Mouse (Mus musculus) testis, postnatal 14 days (tissue): ENCODE data around the gene Rbp2.
A peak's percentile ranks its signal among the peaks of the same experiment; 100 is the strongest.

Source experiments
- DNase-seq: peaks from one replicate; pipeline ENCODE4 v3.0.0; 2021; ENCODE audit warnings: low spot score

Gene Rbp2

DNA sequence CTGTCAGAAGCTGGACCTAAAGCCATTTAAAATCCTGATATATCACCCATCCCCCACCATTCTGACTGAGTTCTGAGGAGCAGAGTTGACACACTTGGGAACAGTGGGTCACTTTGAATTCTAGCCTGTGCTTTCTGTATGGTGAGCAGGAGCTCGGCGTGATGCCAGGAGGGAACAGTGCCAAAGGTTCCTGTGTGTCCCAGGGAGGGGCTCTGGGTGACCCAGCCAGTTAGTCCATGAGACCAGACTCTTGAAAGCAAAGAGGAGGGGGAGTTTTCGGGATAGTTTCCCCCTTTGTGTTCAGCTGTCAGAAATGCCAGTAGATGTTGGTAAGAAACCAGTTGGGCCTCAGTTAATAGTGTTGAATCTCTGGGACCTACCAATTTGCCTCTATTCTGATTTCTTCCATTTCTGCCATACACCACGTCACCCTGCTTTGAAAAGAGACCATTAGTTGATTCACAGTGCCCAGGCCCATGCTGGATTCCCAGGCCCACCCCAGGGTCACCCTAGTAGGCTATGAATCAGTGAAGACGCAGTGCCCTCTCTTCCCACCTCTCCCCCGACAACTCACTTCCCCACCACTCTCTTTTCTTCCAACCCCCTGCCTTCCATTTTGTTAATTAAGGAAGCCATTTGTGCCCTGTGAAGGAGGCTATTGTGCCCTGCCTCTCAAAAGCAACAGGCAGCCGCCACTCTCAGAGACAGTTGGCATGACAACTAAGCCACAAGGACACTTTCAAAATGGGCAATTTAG is 39.0 kb downstream of the Rbp2 start:
- peak; percentile 38 for DNase-seq

GRCm38 (mm10) chr9:98525543-98525924 is 39.6 kb downstream of the Rbp2 start:
- no peak for DNase-seq

DNA sequence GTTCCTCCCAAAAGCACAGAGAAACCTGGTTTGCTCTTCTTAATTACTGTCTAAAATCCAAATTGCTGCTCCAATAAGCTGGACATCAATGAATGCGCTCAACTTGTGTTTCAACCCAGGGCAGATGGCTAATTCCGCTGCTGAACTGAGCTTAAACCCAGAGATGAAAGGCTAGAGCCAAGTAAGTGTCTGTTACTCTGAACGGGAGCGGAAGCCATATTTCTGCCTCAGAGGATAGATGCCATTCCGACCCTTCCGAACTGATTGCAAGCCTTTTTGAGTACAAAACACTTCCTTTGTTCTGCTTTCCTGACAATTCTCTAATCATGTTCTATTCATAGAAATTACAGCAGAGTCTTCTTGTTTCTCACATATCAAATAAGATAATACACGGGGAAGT is 41.3 kb downstream of the Rbp2 start:
- DNase-seq = no peak

- no peak for DNase-seq
Measured at GRCm38 (mm10) chr9:98529776-98530175, 43.9 kb downstream of the Rbp2 start.

GRCm38 (mm10) chr9:98530999-98531398 is 45.1 kb downstream of the Rbp2 start:
- DNase-seq = no peak

DNA sequence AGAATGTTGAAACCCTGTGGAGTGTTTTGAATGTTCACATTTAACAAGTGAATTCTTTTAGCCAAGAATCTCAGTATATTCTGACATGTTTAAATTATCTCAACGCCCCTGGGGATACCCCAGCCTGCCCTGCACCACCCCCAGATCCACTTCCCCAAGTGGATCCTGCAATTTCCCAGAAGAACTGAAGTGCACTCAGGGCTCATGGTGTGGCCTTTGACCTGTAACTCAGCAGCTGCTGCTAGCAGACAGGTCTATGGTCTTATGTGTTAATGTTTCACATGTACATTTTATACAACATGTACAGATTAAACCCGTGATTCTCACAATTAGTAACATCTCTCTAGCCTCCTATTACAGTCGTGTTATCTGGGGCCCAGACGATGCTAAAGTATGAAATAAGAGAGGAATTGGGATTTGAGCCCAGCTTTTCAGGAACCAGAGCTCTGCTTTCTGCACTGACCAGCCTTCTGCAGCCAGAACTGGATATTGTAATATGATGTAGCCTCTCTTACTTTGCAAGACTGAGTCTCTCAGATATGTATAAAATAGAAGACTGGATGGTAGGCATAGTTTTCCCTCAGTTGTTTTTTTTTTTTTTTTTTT is 48.9 kb downstream of the Rbp2 start:
- DNase-seq = no peak

GRCm38 (mm10) chr9:98535763-98536162 is 49.8 kb downstream of the Rbp2 start:
- DNase-seq = no peak

DNA sequence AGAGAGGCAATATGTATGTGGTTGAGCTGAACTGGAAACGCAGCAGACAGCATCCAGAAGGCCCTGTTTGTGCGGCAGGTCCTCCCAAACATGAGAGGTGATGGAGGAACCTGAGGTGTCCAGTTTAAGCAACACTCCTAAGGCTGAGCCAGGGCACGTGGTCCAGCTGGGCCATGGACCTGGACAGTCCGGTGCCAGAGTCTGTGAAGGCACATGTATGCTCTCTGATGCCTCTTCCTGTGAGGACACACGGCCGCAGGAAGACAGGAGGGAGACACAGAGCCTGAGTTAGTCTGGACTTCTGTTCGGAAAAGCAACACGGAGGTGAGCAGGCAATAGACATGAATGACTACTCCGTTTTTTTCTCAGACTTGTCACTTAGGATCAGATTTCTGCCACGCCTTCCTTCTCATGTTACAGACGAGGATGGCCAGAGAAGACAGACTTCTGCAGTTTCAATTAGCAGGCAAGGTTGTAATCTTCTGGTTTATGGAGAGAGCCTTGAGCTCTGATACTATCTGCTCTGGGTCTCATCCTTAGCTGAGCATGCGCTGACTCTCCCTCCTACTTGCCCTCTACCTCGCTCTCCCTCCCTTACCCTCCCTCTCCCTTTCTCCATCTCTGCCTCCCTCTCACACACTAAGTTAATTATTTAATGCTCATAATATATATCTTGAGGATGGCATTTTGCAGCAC is 52.2 kb downstream of the Rbp2 start:
- peak; percentile 27 for DNase-seq

- peak; percentile 71 for DNase-seq
Measured at GRCm38 (mm10) chr9:98538713-98539360, 52.9 kb downstream of the Rbp2 start.

- no peak for DNase-seq
Measured at GRCm38 (mm10) chr9:98544042-98544441, 58.1 kb downstream of the Rbp2 start.
